Mouse (Mus musculus): ENCODE data around the gene Gm26661. TPM values are rescaled to one million over a fixed set of nuclear protein-coding genes. Genes with fewer than 3 reads are reported as not detected.
A peak's percentile ranks its signal among the peaks of the same experiment; 100 is the strongest.

The Gm26661 gene
- total RNA-seq (2012; rRNA removed) = not detected in 2 replicates
- total RNA-seq (2014; rRNA removed) = not detected in 2 replicates
- not detected in 2 replicates for polyA plus RNA-seq (2012; ENCODE audit: insufficient read length, low read depth)

GRCm38 (mm10) chr14:7791532-7792159 lies at the start of gene Gm26661:
TSS of gene Gm26661 (plus strand) at chr14:7791587.
- dilution Hi-C loops (cut with MboI; ENCODE audit: extremely low pct_ligation_motif_present, extremely low pct_unique_long_range_greater_than_20kb, low sequenced_read_pairs) = no loop called here
- H3K4me3 ChIP-seq (replicated peaks in 1 of 3; ENCODE audit: low read depth in 2 of 3, low read length in 2 of 3, poor library complexity in 1 of 3) = peak within 1 kb of the TSS in 1 of 3 experiments; percentile 35

GRCm38 (mm10) chr14:7748944-7749763 lies 42.2 kb upstream of the Gm26661 start:
- in situ Hi-C loops (cut with MboI; ENCODE audit: low pct_ligation_motif_present, low pct_unique_long_range_greater_than_20kb, low sequenced_read_pairs) = no loop called here
- H3K27ac ChIP-seq (ENCODE audit: insufficient read depth, low read depth) = no peak overlapping the region
- dilution Hi-C loops (cut with MboI; ENCODE audit: extremely low pct_ligation_motif_present, extremely low pct_unique_long_range_greater_than_20kb, low sequenced_read_pairs) = no loop called here
- no peak overlapping the region for H3K4me3 ChIP-seq (replicated peaks in 1 of 3; ENCODE audit: low read depth in 2 of 3, low read length in 2 of 3, poor library complexity in 1 of 3)
- H3K9me3 ChIP-seq (replicated peaks; ENCODE audit: low read length) = no peaks in the 10 kb centered on the region
- no peak overlapping the region for H3K9ac ChIP-seq (ENCODE audit: insufficient read depth, low read depth)
- H3K36me3 ChIP-seq (replicated peaks in 1 of 2; ENCODE audit: control insufficient read depth in 1 of 2, insufficient read depth in 1 of 2, low read length in 1 of 2) = no peaks in the 10 kb centered on the region
- H3K79me2 ChIP-seq (replicated peaks; ENCODE audit: control insufficient read depth, extremely low read depth, insufficient read depth, poor library complexity, severe bottlenecking) = no peaks in the 10 kb centered on the region
- peak; percentile 67 for DNase-seq (ENCODE audit: extremely low read depth)
- H3K27me3 ChIP-seq (replicated peaks) = no peaks in the 10 kb centered on the region
- no peaks in the 10 kb centered on the region for H3K4me1 ChIP-seq (ENCODE audit: control insufficient read depth in 1 of 2, insufficient read depth in 2 of 2)
- TF ChIP-seq POLR2AphosphoS2 (IDR thresholded peaks at IDR 0.05; ENCODE audit: low read depth, low read length) = no peak
- no peak for TF ChIP-seq USF2 (conservative IDR thresholded peaks at IDR 0.05; ENCODE audit: low read depth, low read length)
- peak; percentile 55 for TF ChIP-seq SMC3 (IDR thresholded peaks at IDR 0.05; ENCODE audit: low read depth, low read length)
- TF ChIP-seq RAD21 (IDR thresholded peaks at IDR 0.05; ENCODE audit: low read depth, low read length) = peak; percentile 92
- TF ChIP-seq CTCF (conservative IDR thresholded peaks at IDR 0.05 in 1 of 2, IDR thresholded peaks at IDR 0.05 in 1 of 2; ENCODE audit: low read depth in 2 of 2, low read length in 2 of 2) = peak; percentile 45 to 87
- peak; percentile 64 for TF ChIP-seq ZNF384 (IDR thresholded peaks at IDR 0.05; ENCODE audit: low read depth, low read length)
- no peak overlapping the region; the same call in 1 of the 2 replicates for H3K4me2 ChIP-seq (ENCODE audit: insufficient read depth, low read depth, poor library complexity, severe bottlenecking)

More at GRCm38 (mm10) chr14:7791532-7792159, at the start of gene Gm26661:
- Histone ChIP-seq H3K27ac (ENCODE audit: insufficient read depth, low read depth) (no peak within 1 kb of the TSS), H3K9me3 (replicated peaks; ENCODE audit: low read length) (no peaks in the 10 kb centered on the region), H3K4me1 (ENCODE audit: control insufficient read depth in 1 of 2, insufficient read depth in 2 of 2) (no peaks in the 10 kb centered on the region), H3K36me3 (replicated peaks in 1 of 2; ENCODE audit: control insufficient read depth in 1 of 2, insufficient read depth in 1 of 2, low read length in 1 of 2) (no peaks in the 10 kb centered on the region), H3K4me2 (ENCODE audit: insufficient read depth, low read depth, poor library complexity, severe bottlenecking) (peak within 1 kb of the TSS; percentile 55; the same call in 1 of the 2 replicates), H3K9ac (ENCODE audit: insufficient read depth, low read depth) (no peak within 1 kb of the TSS), H3K27me3 (replicated peaks) (no peaks in the 10 kb centered on the region), H3K79me2 (replicated peaks; ENCODE audit: control insufficient read depth, extremely low read depth, insufficient read depth, poor library complexity, severe bottlenecking) (no peaks in the 10 kb centered on the region)
- in situ Hi-C loops (cut with MboI; ENCODE audit: low pct_ligation_motif_present, low pct_unique_long_range_greater_than_20kb, low sequenced_read_pairs) = no loop called here
- no peak for TF ChIP-seq E2F4 (IDR thresholded peaks at IDR 0.05; ENCODE audit: insufficient replicate concordance, low read depth, low read length)
- peak in 1 of 2 experiments; percentile 34; a peak in 2 of 4 replicates for TF ChIP-seq CTCF (conservative IDR thresholded peaks at IDR 0.05 in 1 of 2, IDR thresholded peaks at IDR 0.05 in 1 of 2; ENCODE audit: low read depth in 2 of 2, low read length in 2 of 2)
- DNase-seq (ENCODE audit: extremely low read depth) = no peak

DNA sequence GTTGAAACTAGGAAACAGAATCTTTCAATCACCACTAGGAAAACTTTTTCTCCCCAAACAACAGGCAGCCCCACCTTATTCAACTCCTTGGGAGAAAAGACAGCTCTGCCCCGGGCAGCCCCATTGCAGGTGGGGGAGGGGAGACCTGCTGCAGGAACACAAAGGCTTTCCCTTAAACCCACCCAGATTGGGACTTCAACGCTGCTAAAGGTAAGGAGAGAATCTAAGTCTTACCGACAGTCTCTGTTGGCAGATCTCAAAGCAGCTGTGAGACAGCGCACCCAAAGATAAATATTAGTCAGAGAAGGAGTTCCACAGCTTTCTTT lies 41.7 kb upstream of the Gm26661 start:
- no peaks in the 10 kb centered on the region for H3K27me3 ChIP-seq (replicated peaks)
- DNase-seq (ENCODE audit: extremely low read depth) = no peak
- no peak overlapping the region for H3K27ac ChIP-seq (ENCODE audit: insufficient read depth, low read depth)
- H3K4me3 ChIP-seq (replicated peaks in 1 of 3; ENCODE audit: low read depth in 2 of 3, low read length in 2 of 3, poor library complexity in 1 of 3) = no peak overlapping the region
- H3K79me2 ChIP-seq (replicated peaks; ENCODE audit: control insufficient read depth, extremely low read depth, insufficient read depth, poor library complexity, severe bottlenecking) = no peaks in the 10 kb centered on the region
- H3K9me3 ChIP-seq (replicated peaks; ENCODE audit: low read length) = no peaks in the 10 kb centered on the region
- no peak overlapping the region; the same call in 1 of the 2 replicates for H3K4me2 ChIP-seq (ENCODE audit: insufficient read depth, low read depth, poor library complexity, severe bottlenecking)
- no peak overlapping the region for H3K9ac ChIP-seq (ENCODE audit: insufficient read depth, low read depth)
- in situ Hi-C loops (cut with MboI; ENCODE audit: low pct_ligation_motif_present, low pct_unique_long_range_greater_than_20kb, low sequenced_read_pairs) (no loop called here), dilution Hi-C loops (cut with MboI; ENCODE audit: extremely low pct_ligation_motif_present, extremely low pct_unique_long_range_greater_than_20kb, low sequenced_read_pairs) (no loop called here)
- no peaks in the 10 kb centered on the region for H3K36me3 ChIP-seq (replicated peaks in 1 of 2; ENCODE audit: control insufficient read depth in 1 of 2, insufficient read depth in 1 of 2, low read length in 1 of 2)
- no peaks in the 10 kb centered on the region for H3K4me1 ChIP-seq (ENCODE audit: control insufficient read depth in 1 of 2, insufficient read depth in 2 of 2)
- no peak for TF ChIP-seq MXI1 (IDR thresholded peaks at IDR 0.05; ENCODE audit: low read depth, low read length)
- TF ChIP-seq ETS1 (conservative IDR thresholded peaks at IDR 0.05; ENCODE audit: low read depth, low read length) = no peak
- no peak for TF ChIP-seq RAD21 (IDR thresholded peaks at IDR 0.05; ENCODE audit: low read depth, low read length)
- no peak for TF ChIP-seq JUN (IDR thresholded peaks at IDR 0.05; ENCODE audit: insufficient read depth, low read depth, low read length)
- TF ChIP-seq TBP (conservative IDR thresholded peaks at IDR 0.05; ENCODE audit: low read depth, low read length) = no peak
- no peak for TF ChIP-seq ZKSCAN1 (IDR thresholded peaks at IDR 0.05; ENCODE audit: borderline replicate concordance, low read depth, low read length)
- no peak for TF ChIP-seq HCFC1 (IDR thresholded peaks at IDR 0.05; ENCODE audit: low read depth, low read length)
- TF ChIP-seq ZMIZ1 (IDR thresholded peaks at IDR 0.05; ENCODE audit: low read depth, low read length) = no peak
- TF ChIP-seq ELF1 (IDR thresholded peaks at IDR 0.05; ENCODE audit: low read depth, low read length) = no peak
- TF ChIP-seq BHLHE40 (IDR thresholded peaks at IDR 0.05; ENCODE audit: low read depth, low read length) = no peak
- no peak for TF ChIP-seq POLR2A (IDR thresholded peaks at IDR 0.05; ENCODE audit: low read depth, low read length)
- TF ChIP-seq MEF2A (IDR thresholded peaks at IDR 0.05; ENCODE audit: borderline replicate concordance, low read depth, low read length) = no peak
- TF ChIP-seq CHD2 (IDR thresholded peaks at IDR 0.05; ENCODE audit: low read length) = no peak
- TF ChIP-seq JUND (conservative IDR thresholded peaks at IDR 0.05; ENCODE audit: low read depth, low read length) = no peak
- no peak for TF ChIP-seq GABPA (IDR thresholded peaks at IDR 0.05; ENCODE audit: insufficient replicate concordance, low read depth, low read length)
- no peak for TF ChIP-seq SMC3 (IDR thresholded peaks at IDR 0.05; ENCODE audit: low read depth, low read length)
- no peak for TF ChIP-seq USF2 (conservative IDR thresholded peaks at IDR 0.05; ENCODE audit: low read depth, low read length)
